Mouse (Mus musculus) telencephalon, adult 2 months (tissue): Measurements from ENCODE around the gene Lrig3.

ENCODE experiments used
- DNase-seq: peaks from one replicate; pipeline ENCODE4 v3.0.0-alpha.2; 2011; ENCODE audit warnings: low read depth, low spot score

The Lrig3 gene

GRCm38 (mm10) chr10:126002081-126002755 is 36.2 kb downstream of the Lrig3 start:
- DNase-seq, result no peak

- DNase-seq, result no peak
Measured at GRCm38 (mm10) chr10:126002818-126003506, 37.0 kb downstream of the Lrig3 start.

GRCm38 (mm10) chr10:126003857-126004256 is 37.9 kb downstream of the Lrig3 start:
- DNase-seq, result no peak

- DNase-seq, result no peak
Measured at GRCm38 (mm10) chr10:126013667-126014066, 47.7 kb downstream of the Lrig3 start.

- DNase-seq, result no peak
Measured at GRCm38 (mm10) chr10:126014673-126015072, 48.7 kb downstream of the Lrig3 start.

GRCm38 (mm10) chr10:126015644-126016043 is 49.7 kb downstream of the Lrig3 start:
- no peak for DNase-seq

- no peak for DNase-seq
Measured at GRCm38 (mm10) chr10:126019350-126019991, 53.5 kb downstream of the Lrig3 start.

- no peak for DNase-seq
Measured at GRCm38 (mm10) chr10:126028574-126029440, 62.8 kb downstream of the Lrig3 start.

GRCm38 (mm10) chr10:126029441-126030114 is 63.6 kb downstream of the Lrig3 start:
- DNase-seq, result no peak

- no peak for DNase-seq
Measured at GRCm38 (mm10) chr10:126056881-126057280, 90.9 kb downstream of the Lrig3 start.

GRCm38 (mm10) chr10:126062812-126063211 is 96.8 kb downstream of the Lrig3 start:
- DNase-seq, result no peak
